Mouse (Mus musculus): ENCODE data around the gene Foxo4. TPM values are rescaled to one million over a fixed set of nuclear protein-coding genes. Genes with fewer than 3 reads are reported as not detected.

Gene Foxo4
- polyA plus RNA-seq, 1 experiment from 2014 or later, result 2.5 TPM

DNA sequence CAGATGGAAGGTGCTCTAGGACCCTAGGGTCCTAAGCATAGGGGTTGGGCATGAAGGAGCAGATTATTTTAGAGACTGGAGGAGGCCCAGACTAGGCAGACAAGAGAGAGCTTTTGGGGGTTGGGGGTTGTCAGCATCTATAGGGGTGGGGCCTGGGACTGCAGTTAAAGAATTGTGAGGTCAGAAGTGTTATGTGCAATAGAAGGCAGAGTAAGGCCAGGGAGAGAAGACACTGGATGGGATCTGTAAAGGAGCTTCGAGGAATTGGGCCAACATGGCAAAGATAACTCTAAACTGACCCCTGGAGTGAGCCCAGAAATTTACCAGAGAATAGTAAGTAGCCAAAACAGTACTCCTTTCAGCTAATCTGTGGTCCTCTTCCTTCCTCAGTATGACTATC, 9.6 kb downstream of the Foxo4 start, which contains the start of gene Gm614:
Gene Gm614 (minus strand): TSS at position 101 of the 400 bp plus-strand sequence.
- no peaks in the 10 kb centered on the region for H3K9me3 ChIP-seq (ENCODE audit: control insufficient read depth, low read depth, low read length)
- WGBS, result 65% methylated on average over 1 of the region's 1 CpGs
- ATAC-seq (ENCODE audit: insufficient number of reproducible peaks, insufficient read depth, low FRiP score, low read depth), result no peak
- no peaks in the 10 kb centered on the region for H3K4me1 ChIP-seq (ENCODE audit: control insufficient read depth, insufficient read depth, low read length)
- no peak within 1 kb of the TSS for H3K9ac ChIP-seq (replicated peaks; ENCODE audit: low read depth, low read length)
- no peaks in the 10 kb centered on the region for H3K36me3 ChIP-seq (ENCODE audit: control insufficient read depth, insufficient read depth, low read length)
- H3K4me3 ChIP-seq (ENCODE audit: low read depth, low read length), result no peak within 1 kb of the TSS
- no peak within 1 kb of the TSS for H3K27ac ChIP-seq (ENCODE audit: low read length)
- no peak within 1 kb of the TSS for H3K4me2 ChIP-seq (replicated peaks; ENCODE audit: low read depth, low read length)
- no peaks in the 10 kb centered on the region for H3K27me3 ChIP-seq (ENCODE audit: control insufficient read depth, insufficient read depth, low read length)

DNA sequence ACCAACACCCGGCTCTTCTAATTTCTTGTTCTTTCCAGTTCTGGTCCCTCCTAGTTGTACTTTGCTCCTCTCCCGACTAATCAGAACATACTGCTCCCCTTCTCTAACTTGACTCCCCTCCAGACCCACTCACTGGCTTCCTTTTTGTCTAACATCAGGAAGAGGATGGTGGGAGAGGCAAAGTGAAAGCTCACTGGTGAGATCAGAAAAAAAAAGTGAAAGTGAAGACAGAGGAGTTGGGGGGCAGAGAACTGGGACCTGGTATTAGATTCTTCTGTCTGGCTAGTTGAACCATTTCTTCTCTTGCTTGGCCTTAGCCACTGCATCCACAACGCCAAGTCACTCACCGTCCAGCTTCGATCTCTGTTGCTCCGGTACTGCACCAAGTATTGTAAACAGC, 12.3 kb downstream of the Foxo4 start:
- no peak overlapping the region for H3K4me3 ChIP-seq (ENCODE audit: low read depth, low read length)
- no peak overlapping the region for H3K4me2 ChIP-seq (replicated peaks; ENCODE audit: low read depth, low read length)
- no peak overlapping the region for H3K27ac ChIP-seq (ENCODE audit: low read length)
- H3K4me1 ChIP-seq (ENCODE audit: control insufficient read depth, insufficient read depth, low read length), result no peaks in the 10 kb centered on the region
- no peaks in the 10 kb centered on the region for H3K36me3 ChIP-seq (ENCODE audit: control insufficient read depth, insufficient read depth, low read length)
- WGBS, result 94% methylated on average over 6 of the region's 6 CpGs
- no peak overlapping the region for H3K9ac ChIP-seq (replicated peaks; ENCODE audit: low read depth, low read length)
- no peaks in the 10 kb centered on the region for H3K27me3 ChIP-seq (ENCODE audit: control insufficient read depth, insufficient read depth, low read length)
- H3K9me3 ChIP-seq (ENCODE audit: control insufficient read depth, low read depth, low read length), result no peaks in the 10 kb centered on the region
- ATAC-seq (ENCODE audit: insufficient number of reproducible peaks, insufficient read depth, low FRiP score, low read depth), result no peak

DNA sequence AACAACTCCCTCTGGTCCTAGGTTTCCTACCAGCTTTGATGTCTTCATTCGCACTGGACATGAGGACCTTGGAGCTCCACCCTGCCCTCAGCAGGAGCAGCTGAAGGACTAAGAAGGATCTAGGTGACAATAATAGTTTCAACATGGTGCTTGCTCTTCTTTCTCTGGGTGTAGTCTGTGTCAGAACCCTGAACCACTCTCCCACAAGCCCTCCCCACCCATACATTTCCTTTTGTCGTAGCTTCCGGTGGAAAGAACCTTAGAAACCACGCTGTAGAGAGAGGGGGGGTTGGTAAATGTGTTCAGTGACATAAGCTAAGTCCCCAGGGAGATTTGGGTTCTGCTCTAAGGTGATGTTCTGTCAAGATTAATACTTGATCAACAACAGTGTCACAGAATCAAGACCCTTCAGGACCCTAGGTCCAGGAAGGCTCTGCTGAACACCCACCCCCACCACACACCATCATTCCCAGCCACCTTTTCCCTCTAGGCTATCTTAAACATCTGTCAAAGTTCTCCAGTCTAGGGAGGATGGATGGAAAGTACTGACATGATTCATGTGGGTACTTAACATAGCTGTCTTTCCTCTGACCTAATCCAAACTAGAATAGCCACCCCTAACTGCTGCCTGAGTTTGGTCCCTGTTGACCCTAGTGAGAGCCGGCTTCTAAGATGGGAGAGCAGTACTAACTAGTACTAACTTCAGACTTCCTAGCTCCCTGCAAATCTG, 13.9 kb downstream of the Foxo4 start, which contains the start of gene Il2rg:
Gene Il2rg (minus strand): TSS at position 231 of the 730 bp plus-strand sequence.
- Histone ChIP-seq H3K4me3 (ENCODE audit: low read depth, low read length) (no peak within 1 kb of the TSS), H3K36me3 (ENCODE audit: control insufficient read depth, insufficient read depth, low read length) (no peaks in the 10 kb centered on the region), H3K9me3 (ENCODE audit: control insufficient read depth, low read depth, low read length) (no peaks in the 10 kb centered on the region), H3K4me2 (replicated peaks; ENCODE audit: low read depth, low read length) (no peak within 1 kb of the TSS), H3K9ac (replicated peaks; ENCODE audit: low read depth, low read length) (no peak within 1 kb of the TSS), H3K27ac (ENCODE audit: low read length) (no peak within 1 kb of the TSS), H3K4me1 (ENCODE audit: control insufficient read depth, insufficient read depth, low read length) (no peaks in the 10 kb centered on the region), H3K27me3 (ENCODE audit: control insufficient read depth, insufficient read depth, low read length) (no peaks in the 10 kb centered on the region)
- WGBS, result 58% methylated on average over 5 of the region's 5 CpGs
- no peak for ATAC-seq (ENCODE audit: insufficient number of reproducible peaks, insufficient read depth, low FRiP score, low read depth)

DNA sequence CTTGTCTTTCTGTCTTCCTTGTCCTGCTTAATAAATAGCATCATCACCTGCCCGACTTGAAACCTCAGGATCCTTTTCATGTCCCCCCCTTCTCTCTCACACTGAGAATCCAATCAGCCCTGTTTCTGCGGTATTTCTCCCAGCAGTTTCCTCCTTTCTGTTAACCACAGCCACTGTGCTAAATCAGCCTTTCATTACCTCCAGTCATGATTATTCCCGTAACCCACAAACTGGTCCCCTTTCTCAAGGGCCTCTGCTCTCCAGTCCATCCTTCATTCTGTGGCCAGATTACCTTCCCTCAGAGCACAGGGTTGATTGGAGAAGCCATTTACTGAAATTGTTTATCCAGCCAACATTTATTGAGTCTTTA, 14.4 kb downstream of the Foxo4 start, which contains the start of gene Gm20489:
Gene Gm20489 (minus strand): TSS at position 269 of the 370 bp plus-strand sequence.
- H3K4me2 ChIP-seq (replicated peaks; ENCODE audit: low read depth, low read length), result no peak within 1 kb of the TSS
- no peaks in the 10 kb centered on the region for H3K36me3 ChIP-seq (ENCODE audit: control insufficient read depth, insufficient read depth, low read length)
- no peak within 1 kb of the TSS for H3K27ac ChIP-seq (ENCODE audit: low read length)
- no peak within 1 kb of the TSS for H3K9ac ChIP-seq (replicated peaks; ENCODE audit: low read depth, low read length)
- WGBS, result 50% methylated on average over 3 of the region's 3 CpGs
- H3K4me1 ChIP-seq (ENCODE audit: control insufficient read depth, insufficient read depth, low read length), result no peaks in the 10 kb centered on the region
- no peaks in the 10 kb centered on the region for H3K9me3 ChIP-seq (ENCODE audit: control insufficient read depth, low read depth, low read length)
- H3K4me3 ChIP-seq (ENCODE audit: low read depth, low read length), result no peak within 1 kb of the TSS
- H3K27me3 ChIP-seq (ENCODE audit: control insufficient read depth, insufficient read depth, low read length), result no peaks in the 10 kb centered on the region
- ATAC-seq (ENCODE audit: insufficient number of reproducible peaks, insufficient read depth, low FRiP score, low read depth), result no peak

DNA sequence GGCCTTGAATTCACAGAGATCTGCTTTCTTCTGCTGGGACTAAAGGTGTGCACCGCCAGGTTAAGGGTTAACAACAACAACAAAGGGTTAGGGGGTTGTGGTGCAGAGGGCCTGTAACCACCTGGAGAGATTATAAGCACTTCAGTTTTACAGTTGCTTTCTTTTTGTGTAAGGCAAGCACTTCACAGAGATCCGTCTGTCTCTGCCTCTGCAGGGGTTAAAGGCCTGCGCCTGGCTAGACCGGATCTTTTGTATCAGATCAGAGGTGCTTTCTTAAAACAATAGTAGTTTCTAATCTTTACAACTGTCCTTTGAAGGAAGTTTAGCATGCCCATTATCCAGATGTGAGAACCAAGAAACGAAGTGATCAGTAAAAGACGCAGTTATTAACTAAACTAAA, 19.1 kb downstream of the Foxo4 start:
- Histone ChIP-seq H3K27ac (ENCODE audit: low read length) (0 out of 2 replicates have a peak overlapping the region, but pooled peaks have one; percentile 33), H3K36me3 (ENCODE audit: control insufficient read depth, insufficient read depth, low read length) (peaks cover 2% of the 10 kb centered on the region; the same call in 1 of the 2 replicates), H3K4me2 (replicated peaks; ENCODE audit: low read depth, low read length) (peak overlapping the region; percentile 35), H3K27me3 (ENCODE audit: control insufficient read depth, insufficient read depth, low read length) (no peaks in the 10 kb centered on the region), H3K9me3 (ENCODE audit: control insufficient read depth, low read depth, low read length) (no peaks in the 10 kb centered on the region), H3K9ac (replicated peaks; ENCODE audit: low read depth, low read length) (0 out of 2 replicates have a peak overlapping the region, but pooled peaks have one; percentile 2), H3K4me3 (ENCODE audit: low read depth, low read length) (peak overlapping the region; percentile 52), H3K4me1 (ENCODE audit: control insufficient read depth, insufficient read depth, low read length) (no peaks in the 10 kb centered on the region)
- 24% methylated on average over 6 of the region's 6 CpGs for whole genome bisulfite sequencing
- ATAC-seq (ENCODE audit: insufficient number of reproducible peaks, insufficient read depth, low FRiP score, low read depth), result no peak

DNA sequence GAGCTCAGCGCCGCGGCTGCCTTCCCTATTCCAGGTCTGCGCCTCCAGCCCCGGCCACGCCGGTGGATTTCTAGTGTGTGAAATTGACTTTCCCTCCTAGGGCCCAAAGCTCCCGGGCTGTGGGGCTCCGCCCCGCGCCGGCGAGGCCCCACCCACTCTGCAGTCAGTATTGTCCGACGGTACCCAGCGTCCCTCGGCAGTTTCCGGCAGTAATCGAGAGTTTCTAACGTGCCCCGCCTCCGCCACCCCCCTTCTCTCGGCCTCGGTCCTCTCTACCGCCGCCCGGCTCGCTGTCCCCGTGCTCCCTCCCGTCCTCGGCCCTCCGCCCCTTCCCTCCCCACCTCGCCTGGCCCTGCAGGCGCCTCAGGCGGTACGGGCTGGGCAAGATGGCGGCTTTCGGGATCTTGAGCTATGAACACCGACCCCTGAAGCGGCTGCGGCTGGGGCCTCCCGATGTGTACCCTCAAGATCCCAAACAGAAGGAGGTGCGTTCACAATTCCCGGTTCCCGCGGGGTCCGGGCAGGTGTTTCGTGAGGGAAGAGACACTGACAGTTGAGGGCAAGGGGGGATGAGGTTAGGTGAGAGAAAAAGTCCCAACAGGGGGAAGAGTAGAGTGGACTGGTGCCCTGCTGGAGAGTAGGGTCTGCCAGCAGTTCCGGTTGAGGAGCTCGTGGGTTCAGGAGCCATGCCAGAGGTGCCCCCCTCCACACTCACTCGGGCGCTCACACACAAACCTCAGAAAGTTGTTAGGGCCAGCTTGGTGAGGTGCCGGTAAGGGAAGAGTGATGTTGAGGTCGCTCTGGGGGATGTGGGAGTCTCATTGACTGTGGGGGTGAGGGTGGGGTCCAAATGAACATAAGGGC, 19.8 kb downstream of the Foxo4 start, which contains the start of gene Med12:
Gene Med12 (plus strand): TSS at position 156 of the 864 bp plus-strand sequence.
- no peaks in the 10 kb centered on the region for H3K9me3 ChIP-seq (ENCODE audit: control insufficient read depth, low read depth, low read length)
- H3K36me3 ChIP-seq (ENCODE audit: control insufficient read depth, insufficient read depth, low read length), result peaks cover 6% of the 10 kb centered on the region; the same call in 1 of the 2 replicates
- H3K4me1 ChIP-seq (ENCODE audit: control insufficient read depth, insufficient read depth, low read length), result no peaks in the 10 kb centered on the region
- H3K4me3 ChIP-seq (ENCODE audit: low read depth, low read length), result peak within 1 kb of the TSS; percentile 52
- H3K4me2 ChIP-seq (replicated peaks; ENCODE audit: low read depth, low read length), result peak within 1 kb of the TSS; percentile 42
- ATAC-seq (ENCODE audit: insufficient number of reproducible peaks, insufficient read depth, low FRiP score, low read depth), result peak; percentile 98
- H3K27ac ChIP-seq (ENCODE audit: low read length), result peak within 1 kb of the TSS; percentile 63; the same call in 1 of the 2 replicates
- 16% methylated on average over 53 of the region's 54 CpGs for WGBS
- no peaks in the 10 kb centered on the region for H3K27me3 ChIP-seq (ENCODE audit: control insufficient read depth, insufficient read depth, low read length)
- peak within 1 kb of the TSS; percentile 52 for H3K9ac ChIP-seq (replicated peaks; ENCODE audit: low read depth, low read length)

DNA sequence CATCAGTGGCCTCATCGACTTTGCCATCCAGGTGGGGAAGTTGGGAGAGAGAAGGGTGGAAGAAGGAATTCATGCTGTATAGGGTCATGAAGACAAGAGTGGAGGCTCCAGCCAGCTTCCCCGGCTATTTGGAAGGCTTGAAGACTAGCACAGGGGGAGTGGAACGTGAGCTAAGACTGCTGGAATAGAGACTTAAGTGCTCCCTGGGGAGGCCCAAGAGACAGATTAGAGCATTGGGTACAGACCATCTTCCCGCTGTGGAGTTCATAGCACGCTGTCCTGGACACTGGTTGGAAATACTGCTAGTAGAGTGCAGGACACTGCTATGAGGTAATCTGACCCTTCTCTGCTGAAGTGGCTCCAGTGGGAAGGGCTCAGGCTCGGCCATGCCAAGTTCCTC, 28.5 kb downstream of the Foxo4 start:
- H3K4me3 ChIP-seq (ENCODE audit: low read depth, low read length), result no peak overlapping the region
- no peaks in the 10 kb centered on the region for H3K27me3 ChIP-seq (ENCODE audit: control insufficient read depth, insufficient read depth, low read length)
- ATAC-seq (ENCODE audit: insufficient number of reproducible peaks, insufficient read depth, low FRiP score, low read depth), result no peak
- no peak overlapping the region for H3K4me2 ChIP-seq (replicated peaks; ENCODE audit: low read depth, low read length)
- no peaks in the 10 kb centered on the region for H3K4me1 ChIP-seq (ENCODE audit: control insufficient read depth, insufficient read depth, low read length)
- H3K27ac ChIP-seq (ENCODE audit: low read length), result no peak overlapping the region
- no peaks in the 10 kb centered on the region for H3K9me3 ChIP-seq (ENCODE audit: control insufficient read depth, low read depth, low read length)
- WGBS, result 85% methylated on average over 6 of the region's 6 CpGs
- H3K36me3 ChIP-seq (ENCODE audit: control insufficient read depth, insufficient read depth, low read length), result peaks cover 16% of the 10 kb centered on the region
- no peak overlapping the region for H3K9ac ChIP-seq (replicated peaks; ENCODE audit: low read depth, low read length)

DNA sequence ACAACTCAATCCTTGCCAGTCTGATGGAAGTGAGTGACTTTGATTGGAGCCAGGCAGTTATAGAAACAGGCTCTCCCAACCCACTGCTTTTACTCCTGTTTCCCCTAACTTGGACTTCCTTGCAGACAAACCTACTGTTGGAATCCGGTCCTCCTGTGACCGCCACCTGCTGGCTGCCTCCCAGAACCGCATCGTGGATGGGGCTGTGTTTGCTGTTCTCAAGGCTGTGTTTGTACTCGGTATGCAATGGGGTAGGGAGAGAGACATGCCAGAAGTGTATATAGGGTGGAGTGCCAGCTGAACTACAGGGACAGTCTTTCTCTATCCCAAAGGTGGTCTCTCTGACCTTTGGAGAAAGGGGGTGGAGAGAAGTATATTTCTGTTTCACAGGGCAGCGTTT, 31.2 kb downstream of the Foxo4 start:
- Histone ChIP-seq H3K4me2 (replicated peaks; ENCODE audit: low read depth, low read length) (no peak overlapping the region), H3K36me3 (ENCODE audit: control insufficient read depth, insufficient read depth, low read length) (peaks cover 14% of the 10 kb centered on the region), H3K4me1 (ENCODE audit: control insufficient read depth, insufficient read depth, low read length) (no peaks in the 10 kb centered on the region), H3K27me3 (ENCODE audit: control insufficient read depth, insufficient read depth, low read length) (no peaks in the 10 kb centered on the region), H3K27ac (ENCODE audit: low read length) (no peak overlapping the region), H3K4me3 (ENCODE audit: low read depth, low read length) (no peak overlapping the region), H3K9me3 (ENCODE audit: control insufficient read depth, low read depth, low read length) (no peaks in the 10 kb centered on the region), H3K9ac (replicated peaks; ENCODE audit: low read depth, low read length) (no peak overlapping the region)
- no peak for ATAC-seq (ENCODE audit: insufficient number of reproducible peaks, insufficient read depth, low FRiP score, low read depth)
- WGBS, result 26% methylated on average over 6 of the region's 6 CpGs

All from stomach, embryonic 14.5 days (tissue).